Mouse (Mus musculus) kidney, postnatal 0 days (tissue): ENCODE measurements around the gene Galnt4. TPM values are rescaled to one million over a fixed set of nuclear protein-coding genes. Genes with fewer than 3 reads are reported as not detected.

Source experiments
- ATAC-seq: fragments of 200-750 bp; cut with Nextera tagmentation; replicated peaks from 2 replicates; pipeline ENCODE4 v1.8.0; 2017; ENCODE audit warnings: low read depth, moderate number of reproducible peaks, moderate TSS enrichment, moderate library complexity; ENCODE audit not compliant: low FRiP score
- DNase-seq: peaks from one replicate; pipeline ENCODE4 v3.0.0-alpha.2; 2016; ENCODE audit warnings: low spot score
- H3K27ac ChIP-seq: fragments of 300-500 bp; sonication (generic); 2 replicates; pipeline ENCODE4 v1.5.1; 2014; ENCODE audit warnings: mild to moderate bottlenecking
- H3K27me3 ChIP-seq: fragments of 300-500 bp; sonication (generic); 2 replicates; pipeline ENCODE4 v1.6.1; 2014; ENCODE audit warnings: low read length, mixed read lengths; ENCODE audit not compliant: insufficient read depth
- H3K36me3 ChIP-seq: fragments of 300-500 bp; sonication (generic); 2 replicates; pipeline ENCODE4 v1.6.1; 2014; ENCODE audit warnings: low read length, mixed read lengths; ENCODE audit not compliant: insufficient read depth
- H3K4me1 ChIP-seq: fragments of 300-500 bp; sonication (generic); replicated peaks from 2 replicates; pipeline ENCODE4 v1.6.1; 2014; ENCODE audit warnings: antibody characterized with exemption, low read length, mixed read lengths; ENCODE audit not compliant: insufficient read depth
- H3K4me2 ChIP-seq: fragments of 300-500 bp; sonication (generic); 2 replicates; pipeline ENCODE4 v1.6.1; 2014; ENCODE audit warnings: mild to moderate bottlenecking, low read length, moderate library complexity, mixed read lengths
- H3K4me3 ChIP-seq: fragments of 300-500 bp; sonication (generic); replicated peaks from 2 replicates; pipeline ENCODE4 v1.5.1; 2014; ENCODE audit warnings: low read depth, low read length
- H3K9ac ChIP-seq: fragments of 300-500 bp; sonication (generic); 2 replicates; pipeline ENCODE4 v1.6.1; 2014; ENCODE audit warnings: low read depth, low read length
- H3K9me3 ChIP-seq: fragments of 300-500 bp; sonication (generic); replicated peaks from 2 replicates; pipeline ENCODE4 v1.6.1; 2016; ENCODE audit warnings: low read length, inconsistent platforms, mixed read lengths
- CTCF ChIP-seq: IDR thresholded peaks from 2 replicates; pipeline ENCODE4 v1.5.1; 2016; ENCODE audit warnings: antibody characterized with exemption, low read depth, mild to moderate bottlenecking, moderate library complexity
- WGBS: fragments of 180-500 bp; shearing (Covaris S2); extraction: QIAGEN DNeasy Blood & Tissue Kit; methylation state at CpG from one replicate; pipeline ENCODE4 v1.1.7; 2014; 5-methylcytosine and 5-hydroxymethylcytosine counted together
- polyA plus RNA-seq: library from polyadenylated mRNA; unstranded; fragments of >200 nt; fragmentation: Nextera tagmentation; extraction: Ambion mirVana; gene quantifications from 2 replicates; pipeline ENCODE4 v1.2.1, GENCODE M21; 2015

Galnt4 gene
- polyA plus RNA-seq, 1 experiment from 2014 or later = 9.7 TPM

DNA sequence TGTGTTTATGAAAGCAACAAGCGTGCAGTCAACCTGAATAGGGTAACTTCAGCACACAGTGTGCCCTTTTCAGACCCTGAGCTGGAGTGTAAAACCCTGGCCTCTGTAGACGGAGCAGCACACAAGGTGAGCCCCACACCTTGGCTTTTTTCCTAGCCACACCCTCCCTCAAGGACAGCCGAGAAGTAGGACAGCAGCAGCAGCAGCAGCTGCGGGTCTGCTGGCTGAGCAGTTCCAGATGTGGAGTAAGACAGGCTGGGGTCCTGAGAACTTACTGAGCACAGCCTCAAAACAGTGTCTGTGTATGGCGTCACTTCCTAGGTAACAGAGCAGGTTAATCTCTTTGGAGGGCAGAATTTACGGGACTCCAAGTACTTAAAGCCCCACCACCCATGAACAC lies 10.7 kb downstream of the Galnt4 start:
- H3K4me2 ChIP-seq = no peak overlapping the region
- WGBS = 48% methylated on average over 6 of the region's 6 CpGs

DNA sequence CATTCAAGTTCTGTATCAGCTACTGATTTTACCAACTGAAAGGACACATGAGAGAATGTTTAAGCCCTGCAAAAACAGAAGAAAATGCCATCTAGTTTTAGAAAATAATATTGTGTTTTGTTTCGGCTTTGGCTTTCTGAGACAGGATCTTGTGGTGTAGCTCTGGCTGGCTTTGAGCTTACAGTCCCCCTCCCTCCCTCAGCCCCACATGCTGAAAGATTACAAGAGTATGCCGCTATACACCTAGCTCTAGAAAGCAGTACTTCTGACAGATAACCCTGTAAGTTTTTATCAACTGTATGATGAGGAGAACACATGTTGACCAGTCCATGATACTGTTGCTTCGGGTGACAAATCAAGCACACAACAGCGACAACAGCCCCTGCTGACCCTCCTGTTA lies 11.5 kb downstream of the Galnt4 start:
- H3K27me3 ChIP-seq = no peaks in the 10 kb centered on the region
- no peak for ATAC-seq
- H3K27ac ChIP-seq = no peak overlapping the region
- 94% methylated on average over 4 of the region's 4 CpGs for WGBS
- DNase-seq = no peak
- no peak overlapping the region for H3K4me3 ChIP-seq
- no peak overlapping the region for H3K4me2 ChIP-seq
- no peak overlapping the region for H3K9ac ChIP-seq
- peaks cover 17% of the 10 kb centered on the region for H3K4me1 ChIP-seq
- H3K9me3 ChIP-seq = no peaks in the 10 kb centered on the region
- no peaks in the 10 kb centered on the region for H3K36me3 ChIP-seq
- TF ChIP-seq CTCF = no peak

More for the DNA sequence above, 10.7 kb downstream of the Galnt4 start:
- no peak overlapping the region for H3K27ac ChIP-seq
- no peak overlapping the region for H3K4me3 ChIP-seq
- H3K9me3 ChIP-seq = no peaks in the 10 kb centered on the region
- no peak for TF ChIP-seq CTCF
- peaks cover 17% of the 10 kb centered on the region for H3K4me1 ChIP-seq
- no peak for DNase-seq
- ATAC-seq = peak; percentile 37; the same call in 1 of the 2 replicates
- no peaks in the 10 kb centered on the region for H3K27me3 ChIP-seq
- H3K9ac ChIP-seq = no peak overlapping the region
- H3K36me3 ChIP-seq = no peaks in the 10 kb centered on the region

- no peak within 1 kb of the TSS for H3K4me2 ChIP-seq
- H3K4me3 ChIP-seq = no peak within 1 kb of the TSS
- H3K36me3 ChIP-seq = no peaks in the 10 kb centered on the region
- no peak for TF ChIP-seq CTCF
- H3K27me3 ChIP-seq = no peaks in the 10 kb centered on the region
- 0 out of 2 replicates have a peak, but pooled peaks cover 5% of the 10 kb centered on the region for H3K4me1 ChIP-seq
- WGBS = 75% methylated on average over 4 of the region's 4 CpGs
- no peaks in the 10 kb centered on the region for H3K9me3 ChIP-seq
- ATAC-seq (no peak), DNase-seq (no peak)
- peak within 1 kb of the TSS; percentile 18; the same call in 1 of the 2 replicates for H3K9ac ChIP-seq
- no peak within 1 kb of the TSS for H3K27ac ChIP-seq
Measured at GRCm38 (mm10) chr10:99126225-99126624, 18.3 kb downstream of the Galnt4 start, which contains the start of gene Phxr2. Gene Phxr2, minus strand, starts transcription at chr10:99126325.

DNA sequence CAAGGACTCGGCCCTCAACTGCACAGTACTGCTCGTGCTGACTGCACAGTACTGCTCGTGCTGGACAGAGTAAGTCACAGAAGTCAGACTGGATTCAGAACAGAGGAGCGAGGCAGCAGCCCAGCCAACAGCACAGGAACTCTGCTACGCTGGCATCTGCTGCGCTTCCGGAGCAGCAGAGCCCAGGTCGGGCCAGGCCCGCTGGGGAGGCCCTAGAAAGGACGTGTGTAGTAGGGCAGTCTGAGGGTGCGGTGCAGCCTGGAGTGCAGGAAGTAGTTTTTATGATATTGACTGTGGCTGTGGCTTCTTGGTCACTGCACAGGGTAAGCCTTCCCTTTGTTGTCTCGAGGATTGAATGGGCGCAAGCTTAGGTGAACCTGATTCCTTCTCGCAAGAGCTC lies 19.0 kb downstream of the Galnt4 start:
- H3K9me3 ChIP-seq = no peaks in the 10 kb centered on the region
- no peak for ATAC-seq
- 86% methylated on average over 14 of the region's 14 CpGs for WGBS
- DNase-seq = no peak
- H3K27me3 ChIP-seq = no peaks in the 10 kb centered on the region
- H3K4me2 ChIP-seq = no peak overlapping the region
- TF ChIP-seq CTCF = no peak
- no peak overlapping the region for H3K27ac ChIP-seq
- 0 out of 2 replicates have a peak, but pooled peaks cover 5% of the 10 kb centered on the region for H3K4me1 ChIP-seq
- H3K36me3 ChIP-seq = no peaks in the 10 kb centered on the region
- no peak overlapping the region for H3K9ac ChIP-seq
- H3K4me3 ChIP-seq = no peak overlapping the region

- Histone ChIP-seq H3K4me1 (0 out of 2 replicates have a peak, but pooled peaks cover 5% of the 10 kb centered on the region), H3K4me2 (no peak overlapping the region), H3K9me3 (no peaks in the 10 kb centered on the region), H3K9ac (no peak overlapping the region), H3K27ac (no peak overlapping the region), H3K4me3 (no peak overlapping the region), H3K27me3 (no peaks in the 10 kb centered on the region), H3K36me3 (no peaks in the 10 kb centered on the region)
- DNase-seq = peak; percentile 28
- 57% methylated on average over 11 of the region's 11 CpGs for WGBS
- no peak for TF ChIP-seq CTCF
- no peak for ATAC-seq
Measured at GRCm38 (mm10) chr10:99127691-99128261, 19.8 kb downstream of the Galnt4 start.

DNA sequence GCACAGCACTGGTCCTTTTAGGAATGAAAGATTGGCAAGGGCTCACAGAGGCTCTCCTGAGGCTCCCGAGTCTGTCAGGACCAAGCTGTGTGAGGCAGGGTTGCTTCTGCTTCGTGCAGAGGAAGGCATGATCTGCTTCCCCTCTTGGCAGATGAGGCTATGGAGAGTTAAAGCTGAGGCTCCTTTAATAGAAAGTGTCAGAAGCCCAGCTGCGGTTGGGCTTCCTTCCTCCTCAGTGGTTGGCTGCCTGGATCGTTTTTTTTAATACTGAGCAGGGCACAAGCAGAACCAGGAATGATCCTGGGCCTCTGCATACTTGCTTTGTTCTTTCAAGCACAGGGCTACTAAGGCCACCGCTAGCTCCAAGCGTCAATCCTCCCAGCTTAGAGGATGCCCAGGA lies 22.7 kb downstream of the Galnt4 start:
- H3K27ac ChIP-seq = no peak overlapping the region
- 0 out of 2 replicates have a peak, but pooled peaks cover 5% of the 10 kb centered on the region for H3K4me1 ChIP-seq
- ATAC-seq (no peak), DNase-seq (peak; percentile 26)
- no peaks in the 10 kb centered on the region for H3K27me3 ChIP-seq
- H3K4me2 ChIP-seq = no peak overlapping the region
- no peaks in the 10 kb centered on the region for H3K9me3 ChIP-seq
- no peak for TF ChIP-seq CTCF
- 38% methylated on average over 6 of the region's 6 CpGs for WGBS
- no peak overlapping the region for H3K4me3 ChIP-seq
- no peak overlapping the region for H3K9ac ChIP-seq
- H3K36me3 ChIP-seq = no peaks in the 10 kb centered on the region
